Mouse (Mus musculus) intestine, postnatal 0 days (tissue): Measurements from ENCODE around the gene Nrsn2. TPM values are rescaled to one million over a fixed set of nuclear protein-coding genes. Genes with fewer than 3 reads are reported as not detected.

Source experiments
- ATAC-seq: fragments of 200-750 bp; cut with Nextera tagmentation; 2 replicates; pipeline ENCODE4 v1.8.0; 2017; ENCODE audit warnings: mild to moderate bottlenecking, moderate TSS enrichment, moderate library complexity
- H3K27ac ChIP-seq: fragments of 300-500 bp; sonication (generic); 2 replicates; pipeline ENCODE4 v1.5.1; 2014; ENCODE audit warnings: mild to moderate bottlenecking, low read depth, low read length, moderate library complexity
- H3K27me3 ChIP-seq: fragments of 300-500 bp; sonication (generic); replicated peaks from 2 replicates; pipeline ENCODE4 v1.6.1; 2014; ENCODE audit warnings: low read length, mixed read lengths; ENCODE audit not compliant: control insufficient read depth, insufficient read depth
- H3K36me3 ChIP-seq: fragments of 300-500 bp; sonication (generic); 2 replicates; pipeline ENCODE4 v1.6.1; 2014; ENCODE audit warnings: mild to moderate bottlenecking, moderate library complexity; ENCODE audit not compliant: control insufficient read depth, insufficient read depth
- H3K4me1 ChIP-seq: fragments of 300-500 bp; sonication (generic); replicated peaks from 2 replicates; pipeline ENCODE4 v1.6.1; 2014; ENCODE audit warnings: antibody characterized with exemption, low read length, mixed read lengths; ENCODE audit not compliant: control insufficient read depth, insufficient read depth
- H3K4me2 ChIP-seq: fragments of 300-500 bp; sonication (generic); replicated peaks from 2 replicates; pipeline ENCODE4 v1.6.1; 2014; ENCODE audit warnings: low read depth, mild to moderate bottlenecking, moderate library complexity
- H3K4me3 ChIP-seq: fragments of 300-500 bp; sonication (generic); 2 replicates; pipeline ENCODE4 v1.5.1; 2014; ENCODE audit warnings: low read depth, low read length
- H3K9ac ChIP-seq: fragments of 300-500 bp; sonication (generic); 2 replicates; pipeline ENCODE4 v1.6.1; 2014; ENCODE audit warnings: mild to moderate bottlenecking, low read depth, low read length
- H3K9me3 ChIP-seq: fragments of 300-500 bp; sonication (generic); 2 replicates; pipeline ENCODE4 v1.6.1; 2016; ENCODE audit warnings: mixed run types; ENCODE audit not compliant: control insufficient read depth
- CTCF ChIP-seq: sonication (generic); IDR thresholded peaks from 2 replicates; pipeline ENCODE4 v1.5.1; 2016; ENCODE audit warnings: low read depth, mild to moderate bottlenecking, control low read depth, antibody characterized with exemption, moderate library complexity
- WGBS: fragments of 180-500 bp; shearing (Covaris S2); extraction: QIAGEN DNeasy Blood & Tissue Kit; methylation state at CpG from one replicate; pipeline ENCODE4 v1.1.7; 2014; 5-methylcytosine and 5-hydroxymethylcytosine counted together
- polyA plus RNA-seq: library from polyadenylated mRNA; unstranded; fragments of >200 nt; fragmentation: Nextera tagmentation; extraction: Ambion mirVana; gene quantifications from 2 replicates; pipeline ENCODE4 v1.2.1, GENCODE M21; 2015

Gene Nrsn2
- polyA plus RNA-seq, 1 experiment from 2014 or later = 4.1 TPM

DNA sequence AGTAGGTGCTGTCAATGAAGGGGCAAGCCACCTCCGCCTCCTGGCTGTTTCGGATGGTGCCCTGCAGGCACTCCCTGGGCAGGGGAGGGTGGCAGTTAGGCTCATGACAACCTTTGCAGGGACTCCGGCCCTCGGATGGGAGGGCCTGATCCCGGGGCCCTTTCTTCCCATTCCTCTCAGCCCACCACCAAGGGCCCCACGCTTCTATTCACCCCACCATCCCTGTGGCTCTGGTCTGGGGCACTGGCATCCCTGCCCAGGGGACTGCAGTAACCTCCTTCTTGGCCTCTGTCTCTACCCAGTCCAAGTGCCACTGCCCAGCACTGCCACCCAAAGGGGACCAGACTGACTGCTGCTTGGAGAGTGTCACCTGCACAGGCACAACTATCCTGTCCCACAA is 54.2 kb downstream of the Nrsn2 start:
- Histone ChIP-seq H3K36me3 (peaks cover 84% of the 10 kb centered on the region), H3K27me3 (no peaks in the 10 kb centered on the region), H3K4me2 (no peak overlapping the region), H3K27ac (no peak overlapping the region), H3K4me3 (no peak overlapping the region), H3K9me3 (no peaks in the 10 kb centered on the region), H3K9ac (no peak overlapping the region), H3K4me1 (no peaks in the 10 kb centered on the region)
- 96% methylated on average over 6 of the region's 6 CpGs for WGBS
- no peak for ATAC-seq
- TF ChIP-seq CTCF = no peak

DNA sequence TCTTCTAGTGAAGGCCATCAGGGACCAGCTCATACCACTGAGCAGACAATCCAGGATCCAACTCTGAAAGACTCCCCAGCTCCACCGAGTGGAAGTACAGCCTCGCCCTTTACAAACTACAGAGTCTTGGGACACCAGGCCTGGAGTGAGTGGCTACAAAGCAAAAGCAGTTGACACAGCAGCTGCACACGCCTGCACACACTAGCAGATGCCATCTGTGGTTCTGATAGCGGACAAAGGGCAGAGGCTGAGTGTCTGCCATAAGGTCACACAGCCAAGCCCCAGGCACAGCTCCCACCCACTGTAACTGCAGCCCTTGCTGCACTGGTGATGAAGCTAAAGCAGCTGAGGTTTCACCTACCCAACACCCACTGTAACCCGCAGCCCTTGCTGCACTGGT is 54.9 kb downstream of the Nrsn2 start:
- 65% methylated on average over 5 of the region's 5 CpGs for WGBS
- Histone ChIP-seq H3K9ac (no peak overlapping the region), H3K9me3 (no peaks in the 10 kb centered on the region), H3K4me3 (no peak overlapping the region), H3K4me2 (no peak overlapping the region), H3K36me3 (peaks cover 85% of the 10 kb centered on the region), H3K27me3 (no peaks in the 10 kb centered on the region), H3K4me1 (no peaks in the 10 kb centered on the region), H3K27ac (no peak overlapping the region)
- no peak for TF ChIP-seq CTCF
- no peak; the same call in 1 of the 2 replicates for ATAC-seq

Other genes starting within 250 kb of the Nrsn2 start
- gene Tcf15, start 233.1 kb downstream of the Nrsn2 start, polyA plus RNA-seq = 3.2 and 4.5 TPM in 2 replicates
- gene Csnk2a1, start 149.8 kb downstream of the Nrsn2 start, polyA plus RNA-seq = 74.7 and 83.2 TPM in 2 replicates
- gene Tbc1d20, start 82.8 kb downstream of the Nrsn2 start, polyA plus RNA-seq = 35.2 and 40.3 TPM in 2 replicates
- gene Rbck1, start 44.0 kb downstream of the Nrsn2 start, polyA plus RNA-seq = 44.9 and 50.3 TPM in 2 replicates
- 2.5 and 2.9 TPM in 2 replicates for gene Trib3, start 32.6 kb downstream of the Nrsn2 start, polyA plus RNA-seq
- 2.8 and 3.1 TPM in 2 replicates for gene Sox12, start 21.4 kb upstream of the Nrsn2 start, polyA plus RNA-seq
- 15.7 and 18.1 TPM in 2 replicates for gene Zcchc3, start 38.4 kb upstream of the Nrsn2 start, polyA plus RNA-seq
- 0.34 and 0.37 TPM in 2 replicates for gene 6820408C15Rik, start 38.9 kb upstream of the Nrsn2 start, polyA plus RNA-seq
- gene Defb23, start 88.0 kb upstream of the Nrsn2 start, polyA plus RNA-seq = not detected in 2 replicates
- not detected in 2 replicates for gene Defb20, start 100.4 kb upstream of the Nrsn2 start, polyA plus RNA-seq
- gene Defb22, start 113.5 kb upstream of the Nrsn2 start, polyA plus RNA-seq = not detected in 2 replicates
- gene Defb26, start 135.1 kb upstream of the Nrsn2 start, polyA plus RNA-seq = not detected in 2 replicates
- gene Defb28, start 141.6 kb upstream of the Nrsn2 start, polyA plus RNA-seq = not detected in 2 replicates
- not detected in 2 replicates for gene Defb29, start 163.5 kb upstream of the Nrsn2 start, polyA plus RNA-seq
- gene Gm17416, start 192.7 kb upstream of the Nrsn2 start, polyA plus RNA-seq = not detected in 2 replicates
- gene Defb21, start 196.1 kb upstream of the Nrsn2 start, polyA plus RNA-seq = not detected in 2 replicates
- 0.35 and 0.77 TPM in 2 replicates for gene Defb19, start 203.7 kb upstream of the Nrsn2 start, polyA plus RNA-seq
- gene Defb45, start 222.8 kb upstream of the Nrsn2 start, polyA plus RNA-seq = not detected in 2 replicates
- gene Defb36, start 227.7 kb upstream of the Nrsn2 start, polyA plus RNA-seq = not detected in 2 replicates
- gene Defb25, start 246.4 kb upstream of the Nrsn2 start, polyA plus RNA-seq = 0.72 TPM in 1 of 2 replicates, not detected in the other